Mouse (Mus musculus): ENCODE data around the gene 2810459M11Rik. TPM values are rescaled to one million over a fixed set of nuclear protein-coding genes. Genes with fewer than 3 reads are reported as not detected.
"Not testable (repeated sequence)": the region's sequence is repeated elsewhere in the genome, so short reads cannot be mapped to it uniquely, and the experiment has no call there.

Gene 2810459M11Rik
- total RNA-seq (2021) = not detected
- long read RNA-seq, experiment 1 = 0 reads
- long read RNA-seq, experiment 2 = 0 reads

DNA sequence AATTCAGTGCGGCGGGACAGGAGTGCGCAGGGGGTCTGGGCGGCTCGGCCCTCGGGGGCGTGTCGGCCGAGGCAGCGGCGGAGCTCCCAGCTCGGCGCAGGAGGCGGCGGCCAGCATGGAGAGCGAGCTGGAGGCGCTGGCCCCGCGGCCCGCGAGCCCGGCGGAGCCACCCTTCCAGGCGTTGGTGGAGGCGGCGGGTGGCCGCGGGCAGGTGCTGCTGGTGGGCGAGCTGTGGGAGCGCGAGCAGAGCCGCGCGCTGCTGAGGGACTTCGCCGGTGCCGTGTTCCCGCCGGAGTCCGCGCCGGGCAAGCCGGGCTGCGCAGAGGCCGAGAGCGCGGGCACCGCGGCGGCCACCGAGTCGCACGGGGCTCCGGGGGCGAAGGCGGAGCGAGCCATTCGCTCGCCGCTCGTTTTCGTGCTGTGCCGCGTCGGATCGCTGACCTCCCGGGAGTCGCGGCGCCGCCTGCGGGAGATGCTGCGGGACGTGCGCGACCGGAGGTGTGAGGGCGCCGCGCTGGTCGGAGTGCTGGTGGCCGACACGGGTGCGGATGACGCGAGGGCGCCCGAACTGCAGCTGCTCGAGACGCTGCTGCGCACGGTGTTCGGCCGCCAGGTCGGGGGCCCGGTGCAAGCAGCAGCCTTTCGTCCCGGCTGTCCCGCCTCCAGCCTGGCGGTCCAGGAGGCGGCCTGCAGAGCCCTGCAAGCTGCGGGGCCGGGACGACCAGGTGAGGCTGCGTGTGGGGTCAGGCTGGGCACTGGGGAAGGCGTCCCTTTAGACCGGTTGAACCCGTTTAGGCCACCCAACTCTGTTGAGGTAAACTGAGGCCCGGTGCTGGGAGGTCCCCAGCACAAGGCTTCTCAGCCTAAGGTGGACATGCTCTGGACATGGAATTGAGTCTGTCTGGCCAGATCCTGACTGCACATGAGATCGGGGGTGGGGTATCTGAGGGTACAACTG, at the start of gene 2810459M11Rik:
Gene 2810459M11Rik (plus strand): TSS at position 16 of the 958 bp plus-strand sequence.
- peak; percentile 9 for DNase-seq (ENCODE audit: low spot score)

DNA sequence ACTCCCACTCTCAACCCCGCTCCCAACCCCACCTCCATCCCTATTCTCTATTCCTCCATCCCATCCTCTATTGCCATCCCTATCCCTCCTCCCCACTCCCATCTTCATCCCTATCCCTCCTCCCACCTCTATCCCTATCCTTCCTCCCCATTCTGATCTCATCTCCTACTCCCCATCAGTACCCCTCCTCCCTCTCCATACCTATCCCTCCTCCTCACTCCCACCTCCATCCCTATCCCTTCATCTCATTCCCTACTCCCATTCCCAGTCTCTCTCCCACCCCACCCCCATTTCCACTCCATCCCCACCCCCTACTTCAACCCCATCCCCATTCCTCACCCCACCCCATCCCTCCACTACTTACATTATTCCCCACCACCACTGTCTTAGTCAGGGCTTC, 48.4 kb upstream of the 2810459M11Rik start:
- DNase-seq (ENCODE audit: low spot score) = no peak

DNA sequence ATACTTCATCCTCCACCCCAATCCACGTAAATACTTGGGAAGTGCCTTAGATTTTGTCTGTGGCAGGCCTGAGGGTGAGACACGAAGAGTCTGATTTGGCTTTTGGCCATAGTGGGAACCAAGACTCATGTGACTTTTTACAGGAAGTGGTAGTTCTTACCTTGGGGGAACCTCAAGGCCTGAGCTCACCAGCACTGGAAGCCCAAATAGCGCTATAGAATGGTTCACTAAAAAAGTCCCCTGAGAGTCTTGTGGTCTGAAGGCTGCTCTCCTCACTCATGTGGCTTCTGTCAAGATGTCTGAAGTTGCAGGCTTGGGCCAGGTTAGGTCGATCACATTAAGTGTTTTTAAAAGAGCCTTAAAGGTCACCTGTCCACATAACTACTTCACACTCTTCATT, 47.7 kb upstream of the 2810459M11Rik start:
- DNase-seq (ENCODE audit: low spot score) = no peak

DNA sequence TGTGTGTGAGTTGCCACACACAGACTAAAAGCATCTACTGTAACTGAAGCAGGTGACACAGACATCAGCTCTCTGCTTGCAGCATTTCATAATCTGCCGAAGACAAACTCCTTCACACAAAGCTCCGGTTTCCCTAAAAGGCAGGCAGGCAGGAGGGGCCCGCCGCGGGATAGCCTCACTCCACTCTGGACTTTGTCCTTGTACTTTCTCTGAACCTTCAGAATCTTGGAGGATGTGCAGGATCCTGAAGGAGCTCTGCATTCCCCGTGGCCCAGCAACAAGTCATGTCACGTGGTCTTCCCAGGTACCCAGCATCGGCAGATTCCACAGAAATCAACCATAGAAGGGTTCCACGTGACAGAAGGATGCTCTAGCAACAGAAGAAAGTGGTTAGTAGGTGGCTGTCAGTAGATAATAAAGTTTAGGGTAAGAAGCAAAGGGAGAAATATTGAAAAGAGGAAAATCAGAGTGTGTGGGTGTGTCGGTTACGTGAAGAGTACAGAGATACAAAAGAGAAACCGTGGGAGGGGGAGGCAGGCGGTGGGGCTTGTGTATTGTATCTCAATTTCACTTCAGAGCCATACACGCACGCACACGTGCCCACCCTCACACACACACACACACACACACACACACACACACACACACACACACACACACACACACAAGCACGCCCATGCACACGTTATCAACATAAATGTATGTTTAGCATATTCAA, 45.7 kb upstream of the 2810459M11Rik start:
- no peak for DNase-seq (ENCODE audit: low spot score)

DNA sequence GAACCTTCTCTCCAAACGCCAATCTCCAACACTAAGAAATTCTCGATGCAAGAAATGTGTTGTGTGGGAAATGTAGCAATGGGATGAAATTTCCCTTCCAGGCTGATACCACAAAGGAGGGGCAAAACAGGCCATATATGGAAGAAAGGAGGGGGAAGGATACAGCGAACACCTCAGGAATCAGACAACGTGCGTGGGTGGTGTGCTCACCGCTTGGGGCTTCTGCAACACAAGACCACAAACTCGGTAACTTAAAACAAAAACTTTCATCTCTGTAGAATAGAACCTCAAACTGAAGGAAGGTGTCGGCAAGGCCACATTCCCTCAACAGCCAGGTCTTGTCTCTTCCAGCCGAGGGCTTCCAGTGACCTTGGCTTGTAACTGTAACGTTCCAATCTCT, 40.1 kb upstream of the 2810459M11Rik start:
- no peak for DNase-seq (ENCODE audit: low spot score)

DNA sequence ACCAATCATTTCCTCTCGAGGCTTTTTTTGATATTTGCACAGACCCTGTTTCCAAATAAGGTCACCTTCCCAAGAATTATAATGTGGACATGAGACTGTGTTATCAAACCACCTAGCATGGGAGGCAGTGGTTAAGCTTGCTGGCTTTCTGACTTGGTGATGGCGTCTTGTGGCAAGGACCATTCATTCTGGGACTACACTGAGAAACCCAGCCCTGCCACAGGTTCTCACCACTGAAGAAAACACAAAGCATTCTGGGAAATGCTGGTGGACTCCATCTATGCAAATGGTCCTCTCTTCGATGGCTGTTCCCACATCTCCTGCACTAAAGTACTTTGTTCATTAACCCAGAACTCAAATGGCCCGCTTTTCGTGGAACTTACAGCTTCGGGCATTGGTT, 39.6 kb upstream of the 2810459M11Rik start:
- DNase-seq (ENCODE audit: low spot score) = no peak

DNA sequence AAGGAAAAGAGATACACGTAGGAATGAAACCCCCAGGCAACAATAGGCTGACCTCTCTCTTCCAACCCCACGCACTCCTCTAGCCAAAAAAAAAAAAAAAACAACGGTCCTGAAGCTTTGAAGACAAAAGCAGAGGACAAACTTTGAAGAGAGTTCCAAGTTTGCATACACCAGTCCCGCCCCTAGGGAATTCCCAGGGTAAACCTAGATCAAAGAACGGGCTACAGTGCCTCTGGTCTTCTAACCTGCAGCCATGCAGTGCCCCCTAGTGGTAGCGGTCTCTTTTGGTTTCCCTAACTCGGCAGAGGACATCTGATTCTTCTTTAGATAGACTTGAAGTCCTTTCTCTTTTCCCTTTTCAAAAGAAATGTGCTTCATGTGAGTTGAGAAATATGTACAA, 37.9 kb upstream of the 2810459M11Rik start:
- peak; percentile 88 for DNase-seq (ENCODE audit: low spot score)

DNA sequence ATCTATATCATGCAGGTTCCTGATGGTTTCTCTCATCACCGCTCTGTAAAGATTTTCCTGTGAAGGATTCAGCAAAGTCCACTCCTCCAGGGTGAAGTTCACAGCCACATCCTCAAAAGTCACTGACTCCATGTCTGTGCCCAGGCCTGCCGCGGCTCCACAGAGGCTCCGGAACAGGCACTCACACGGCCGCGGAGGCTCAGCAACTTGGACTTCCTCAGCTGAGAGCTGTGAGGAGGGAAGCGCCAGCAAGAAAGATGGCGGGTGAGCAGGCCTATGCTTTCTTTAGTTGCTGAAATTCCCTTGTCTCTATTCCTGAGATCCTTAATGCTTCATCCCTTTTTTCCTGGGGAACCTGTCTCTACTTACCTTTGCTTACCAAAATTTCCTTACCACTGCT, 29.9 kb upstream of the 2810459M11Rik start:
- not testable (repeated sequence) for DNase-seq (ENCODE audit: low spot score)

DNA sequence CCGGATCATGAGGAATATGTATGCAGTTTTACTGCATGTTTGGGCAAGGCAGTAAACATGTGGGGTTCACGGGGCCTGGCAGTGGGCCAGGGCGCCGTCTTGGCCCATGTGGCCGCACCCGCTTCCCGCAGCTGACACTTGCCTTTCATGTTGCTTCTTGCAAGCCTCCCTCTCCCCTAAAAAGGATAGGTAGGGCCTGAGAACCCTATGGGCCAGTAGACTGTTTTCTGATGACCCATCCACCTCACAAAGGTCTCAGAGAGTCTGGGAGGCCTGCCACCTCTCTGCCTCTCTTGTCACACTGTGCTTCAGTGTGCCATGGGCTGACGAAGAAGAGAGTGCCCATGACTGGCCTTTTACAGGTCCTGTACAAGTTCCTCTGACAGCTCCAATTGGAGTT, 29.1 kb upstream of the 2810459M11Rik start, which contains the start of gene Spata3:
Gene Spata3 (plus strand): TSS at position 301 of the 400 bp plus-strand sequence.
- DNase-seq (ENCODE audit: low spot score) = no peak

DNA sequence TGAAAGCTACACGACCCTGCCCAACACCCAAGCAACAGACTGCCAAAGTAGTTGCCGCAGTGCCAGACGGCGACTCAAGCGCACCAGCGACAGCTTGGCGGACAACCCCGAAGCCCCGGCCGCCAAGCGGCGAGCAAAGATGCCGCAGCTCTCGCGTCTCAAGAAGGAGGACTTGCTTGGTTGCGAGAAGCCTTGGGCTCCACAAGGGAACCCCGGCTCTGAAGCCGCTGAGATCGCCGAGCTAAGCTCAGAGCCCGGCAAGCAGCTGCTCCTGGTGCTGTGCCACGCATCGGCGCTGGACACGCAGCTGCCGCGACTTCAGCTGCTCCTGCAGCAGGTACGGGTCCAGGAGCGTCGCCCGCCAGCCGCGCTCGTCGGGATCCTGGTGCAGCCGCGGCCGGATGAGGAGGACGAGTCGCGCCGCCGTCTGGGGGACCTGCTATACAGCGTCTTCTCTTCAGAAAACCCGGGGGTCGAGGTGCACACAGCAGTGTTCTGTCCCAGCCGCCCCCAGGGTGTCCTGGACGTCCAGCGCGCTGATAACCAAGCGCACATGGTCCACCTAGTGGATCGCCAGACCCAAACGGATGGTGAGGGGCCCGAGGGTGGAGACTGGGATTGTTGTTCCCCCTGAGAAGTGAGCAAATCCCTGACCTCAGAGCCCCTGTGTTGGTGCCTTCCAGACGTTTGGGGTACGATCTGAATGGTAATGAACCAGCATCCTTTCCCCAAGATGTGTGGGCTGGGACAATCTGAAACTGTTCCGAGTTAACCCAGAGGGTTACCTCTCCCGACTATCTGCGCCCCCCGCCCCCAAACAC, 27.2 kb upstream of the 2810459M11Rik start:
- DNase-seq (ENCODE audit: low spot score) = peak; percentile 6

DNA sequence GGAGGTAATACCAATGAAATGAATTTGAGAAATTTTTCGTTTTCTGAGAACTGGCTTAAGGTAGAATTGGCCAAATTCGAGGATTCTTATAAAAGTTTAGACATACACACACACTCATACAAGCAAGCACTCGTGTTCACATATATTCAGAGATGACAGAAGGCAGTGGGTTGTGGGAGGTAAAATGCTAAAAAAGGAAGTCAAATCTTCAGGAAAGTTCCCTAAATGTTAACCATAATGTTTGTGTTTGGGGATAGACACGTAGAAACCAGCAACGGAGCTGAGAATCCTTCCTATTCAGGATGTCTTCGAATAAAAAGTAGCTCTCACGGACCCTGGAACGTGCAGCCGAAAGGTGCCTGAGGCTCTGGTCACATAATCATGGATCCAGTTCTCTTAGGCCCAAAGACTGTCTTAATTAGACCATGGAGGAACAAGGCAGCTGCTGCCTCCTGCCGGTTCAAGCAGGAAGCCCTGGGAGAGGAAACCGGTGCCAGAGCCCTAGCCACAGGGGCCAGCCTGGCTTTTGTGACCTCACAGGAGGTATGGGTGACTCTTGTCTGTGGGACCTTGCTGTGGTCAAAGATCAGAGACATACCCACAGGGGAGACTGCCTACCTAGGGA, 24.2 kb upstream of the 2810459M11Rik start:
- DNase-seq (ENCODE audit: low spot score) = no peak

DNA sequence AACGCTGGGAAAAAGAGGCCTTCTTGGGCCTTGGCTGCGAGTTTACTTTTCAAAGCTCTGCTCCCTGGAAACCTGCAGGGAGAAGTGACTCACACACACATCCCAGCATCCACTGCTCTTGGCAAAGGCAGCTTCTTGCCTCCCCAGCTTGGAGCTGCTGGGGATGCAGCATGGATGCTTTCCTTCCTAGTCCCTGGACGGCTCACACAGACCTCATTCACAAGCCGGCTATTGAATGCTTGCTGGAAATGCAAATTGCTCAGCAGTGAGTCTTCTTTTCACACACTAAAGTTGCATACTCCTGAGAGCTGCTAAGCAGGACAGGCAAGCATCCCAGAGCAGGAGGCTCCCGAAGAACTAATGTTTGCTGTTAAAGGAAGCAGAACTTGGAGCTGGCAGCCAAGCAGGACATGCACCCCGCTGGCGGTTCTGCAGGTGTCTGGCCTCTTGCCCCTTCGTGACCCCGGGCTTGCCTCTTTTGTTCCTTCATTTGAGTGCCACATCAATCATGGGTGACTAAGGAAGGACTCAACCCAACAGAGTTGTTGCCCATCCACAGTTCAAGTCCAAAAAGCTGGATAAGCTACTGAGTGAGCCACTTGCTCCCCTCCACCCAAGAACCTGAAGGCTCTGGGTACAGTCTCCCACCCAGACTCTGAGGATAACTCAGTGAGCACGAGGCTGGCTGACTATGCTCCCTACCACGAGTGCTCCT, 13.2 kb upstream of the 2810459M11Rik start:
- DNase-seq (ENCODE audit: low spot score) = no peak

DNA sequence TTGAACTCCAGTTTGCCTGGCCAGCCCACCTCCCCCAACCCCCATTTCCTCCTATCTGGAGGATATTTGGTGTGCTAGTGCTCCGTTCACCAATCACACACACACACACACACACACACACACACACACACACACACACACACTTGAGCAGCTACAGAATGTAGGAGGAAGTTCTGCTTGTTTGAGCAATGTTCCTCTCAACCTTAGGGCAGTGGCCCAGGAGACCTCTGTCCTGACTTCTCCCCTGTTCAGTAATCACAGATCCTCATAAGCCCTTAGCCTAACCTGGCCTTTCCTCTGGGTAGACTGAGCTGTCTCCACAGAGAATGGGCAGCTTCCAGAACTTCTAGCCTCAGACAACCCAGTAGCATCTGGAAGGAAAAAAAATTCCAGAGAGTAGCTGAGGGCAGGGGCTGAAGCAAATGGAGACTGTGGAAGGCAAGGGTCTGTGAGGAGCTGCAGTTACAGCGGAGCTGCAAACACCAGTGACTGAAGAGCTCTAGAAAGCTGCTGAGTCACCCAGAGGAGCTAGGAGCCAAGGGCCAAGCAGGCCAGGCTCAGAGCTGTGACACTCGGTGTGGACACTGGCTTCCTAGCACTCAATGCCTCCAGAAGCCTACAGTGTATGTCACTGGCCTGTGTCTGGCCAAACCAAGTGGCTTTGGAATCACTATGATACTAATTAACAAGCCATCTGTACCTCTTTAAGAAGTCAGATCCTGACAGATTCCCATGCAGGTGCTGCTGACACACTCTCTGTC, 7.3 kb upstream of the 2810459M11Rik start:
- DNase-seq (ENCODE audit: low spot score) = peak; percentile 43

DNA sequence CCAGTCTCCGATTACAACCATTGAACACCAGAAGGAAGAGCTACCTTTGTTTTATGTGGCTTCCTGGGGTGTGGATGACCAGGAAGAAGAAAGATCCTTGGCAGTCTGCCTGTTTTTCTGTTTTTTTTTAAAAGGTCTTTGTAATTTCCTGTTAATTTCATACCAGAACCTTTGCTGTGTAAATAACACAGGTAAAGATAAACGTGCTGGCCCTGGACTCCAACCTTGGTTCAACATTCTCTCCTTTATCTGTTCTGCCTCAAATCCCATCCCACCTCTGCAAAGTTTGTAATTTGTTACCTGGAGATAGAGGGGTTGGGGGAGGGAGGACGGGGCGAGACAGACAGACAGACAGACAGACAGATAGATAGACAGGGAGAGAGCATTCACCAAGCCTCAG, 5.5 kb upstream of the 2810459M11Rik start:
- no peak for DNase-seq (ENCODE audit: low spot score)

DNA sequence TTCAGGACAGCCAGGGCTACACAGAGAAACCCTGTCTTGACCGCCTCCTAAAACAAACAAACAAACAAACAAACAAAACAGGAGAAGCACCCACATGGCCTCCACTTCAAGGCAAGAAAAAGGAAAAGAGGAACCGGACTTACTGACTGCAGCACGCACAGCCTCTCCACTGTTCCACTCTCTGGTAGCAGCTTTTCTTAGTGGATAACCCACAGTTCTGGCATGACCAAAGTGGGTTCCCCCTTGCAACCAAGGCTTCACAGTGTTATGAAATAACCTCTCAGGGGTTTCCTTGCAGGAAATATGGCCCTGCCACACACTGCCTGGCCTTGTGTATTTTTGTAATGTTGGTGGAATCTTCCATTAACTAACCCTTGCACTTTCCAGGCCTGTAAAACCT, 4.8 kb upstream of the 2810459M11Rik start:
- no peak for DNase-seq (ENCODE audit: low spot score)

DNA sequence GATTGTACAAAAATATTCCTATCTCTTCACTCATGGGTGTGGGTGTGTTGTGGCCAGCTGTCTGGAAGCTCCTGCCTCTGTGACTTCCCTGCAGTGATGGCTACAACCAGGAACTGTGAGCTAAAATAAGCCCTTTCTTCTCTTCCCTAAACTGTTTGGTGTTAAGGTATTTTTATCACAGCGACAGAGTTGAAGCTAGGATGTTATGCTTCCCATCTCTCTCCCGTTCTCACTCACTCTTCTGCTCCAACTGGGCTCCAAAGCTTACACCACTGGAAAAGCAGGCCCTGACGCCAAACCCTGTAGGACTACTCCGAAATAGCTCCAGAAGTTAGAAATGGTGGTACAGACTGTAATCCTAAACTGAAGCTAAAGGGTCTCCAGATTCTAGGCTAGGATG, 607 bp upstream of the 2810459M11Rik start:
- DNase-seq (ENCODE audit: low spot score) = no peak

DNA sequence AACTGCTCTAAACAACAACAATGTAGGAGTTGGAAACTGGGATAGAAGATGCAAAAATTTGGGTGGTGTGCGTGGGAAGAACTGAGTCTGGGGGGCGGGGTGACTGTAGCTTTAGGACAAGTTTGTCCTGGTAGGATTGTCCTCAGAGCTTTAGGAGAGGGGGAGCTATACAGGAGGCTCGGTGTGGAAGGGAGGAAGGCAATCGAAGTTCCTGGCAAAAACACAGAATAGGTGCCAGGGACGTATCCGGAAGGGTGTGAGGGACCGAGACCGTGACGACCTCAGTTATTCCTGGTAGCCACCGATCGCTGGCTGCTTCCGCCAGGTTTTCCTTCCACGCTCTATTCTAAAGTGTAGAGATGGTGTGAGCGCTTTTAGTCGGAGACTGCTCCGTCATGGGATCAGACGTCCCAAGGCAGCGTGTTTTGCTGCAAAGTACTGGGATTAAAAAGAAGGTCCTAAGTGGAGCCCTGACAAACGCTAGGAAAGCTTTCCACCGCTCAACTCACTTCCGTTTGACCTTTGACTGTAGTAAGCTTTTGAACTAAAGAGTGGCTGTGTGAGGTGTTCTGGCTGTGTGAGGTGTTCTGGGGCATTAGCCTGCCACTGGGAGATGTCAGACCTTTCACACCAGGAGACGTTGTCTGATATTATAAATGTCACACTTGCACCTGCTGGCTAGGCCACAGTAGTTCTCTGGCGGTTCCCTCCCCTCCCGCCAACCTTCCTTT, 1.3 kb downstream of the 2810459M11Rik start:
- DNase-seq (ENCODE audit: low spot score) = no peak

DNA sequence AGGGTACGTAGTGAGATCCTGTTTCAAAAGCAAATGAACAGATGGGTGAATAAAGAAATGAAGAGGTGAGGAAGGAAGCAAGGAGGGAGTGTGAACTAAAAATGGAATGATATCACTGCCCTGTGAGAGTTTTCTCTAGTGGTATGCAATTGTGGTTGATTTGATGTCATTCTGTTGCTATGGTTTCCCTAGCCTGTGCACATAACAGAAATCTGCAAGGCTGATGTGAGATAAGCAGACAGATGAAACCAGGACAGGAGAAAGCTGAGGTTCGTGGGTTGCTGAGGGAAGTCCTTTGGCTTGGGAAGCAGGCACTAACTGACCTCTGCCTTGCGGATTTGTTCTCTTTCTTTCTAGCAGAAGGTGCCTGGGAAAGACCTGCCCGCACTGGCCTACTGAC, 2.6 kb downstream of the 2810459M11Rik start:
- DNase-seq (ENCODE audit: low spot score) = no peak

DNA sequence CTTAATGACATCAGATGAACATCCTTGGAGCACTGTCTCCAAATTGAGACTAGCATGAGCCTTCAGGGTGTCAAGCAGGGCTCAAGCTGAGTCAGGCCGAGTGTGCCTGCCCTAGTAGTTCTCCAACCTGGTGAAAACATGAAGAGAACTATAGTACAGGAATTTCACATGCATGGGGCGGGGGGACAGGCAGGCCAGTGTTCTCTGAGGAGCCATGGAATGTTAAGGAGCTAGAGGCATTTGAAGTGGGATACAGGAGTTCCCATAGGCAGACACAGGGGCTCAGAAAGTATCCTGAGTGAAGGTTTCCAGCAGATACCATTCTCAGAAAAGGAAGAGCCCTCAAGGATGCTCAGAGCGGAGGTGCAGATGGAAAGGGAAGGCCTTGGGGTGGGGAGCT, 3.1 kb downstream of the 2810459M11Rik start:
- DNase-seq (ENCODE audit: low spot score) = no peak

All from gastrocnemius, adult 18-20 months (tissue).